Mouse (Mus musculus): ENCODE measurements around the gene Clrn3.
"Not testable (repeated sequence)": the region's sequence is repeated elsewhere in the genome, so short reads cannot be mapped to it uniquely, and the experiment has no call there.

The Clrn3 gene

GRCm38 (mm10) chr7:135535908-135536307, 7.5 kb upstream of the Clrn3 start:
- no peak for DNase-seq (ENCODE audit: low read depth)

DNA sequence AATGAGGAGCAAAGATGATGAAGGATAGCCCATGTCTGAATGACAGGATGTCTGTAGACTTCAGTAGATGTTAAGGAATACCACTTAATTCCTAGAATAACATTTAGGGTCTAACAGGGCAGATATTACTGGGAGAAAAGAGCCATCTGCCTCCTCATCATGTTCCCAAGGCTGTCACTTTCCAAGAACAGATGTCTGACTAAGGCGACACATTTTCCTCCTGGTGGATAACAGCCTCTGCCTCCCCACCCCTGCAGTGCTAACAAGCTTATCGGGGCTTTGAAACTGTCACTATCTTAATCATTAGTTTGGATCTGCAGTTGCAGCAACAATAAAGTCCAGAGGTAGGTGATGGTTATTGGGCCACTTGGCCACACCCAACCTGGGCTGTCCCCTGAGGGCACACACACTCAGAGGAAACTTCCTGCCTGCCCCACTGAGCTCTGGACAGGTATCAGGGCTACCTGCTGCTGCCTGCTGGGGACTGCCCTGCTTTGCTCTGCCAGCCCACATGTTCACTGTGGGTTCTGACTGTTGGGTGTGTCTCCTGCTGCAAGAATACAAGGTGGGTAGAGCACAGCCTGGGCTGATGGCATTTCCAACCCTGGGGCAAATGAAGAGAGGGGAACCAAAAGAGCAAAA, 6.2 kb upstream of the Clrn3 start:
- DNase-seq (ENCODE audit: low read depth): no peak

DNA sequence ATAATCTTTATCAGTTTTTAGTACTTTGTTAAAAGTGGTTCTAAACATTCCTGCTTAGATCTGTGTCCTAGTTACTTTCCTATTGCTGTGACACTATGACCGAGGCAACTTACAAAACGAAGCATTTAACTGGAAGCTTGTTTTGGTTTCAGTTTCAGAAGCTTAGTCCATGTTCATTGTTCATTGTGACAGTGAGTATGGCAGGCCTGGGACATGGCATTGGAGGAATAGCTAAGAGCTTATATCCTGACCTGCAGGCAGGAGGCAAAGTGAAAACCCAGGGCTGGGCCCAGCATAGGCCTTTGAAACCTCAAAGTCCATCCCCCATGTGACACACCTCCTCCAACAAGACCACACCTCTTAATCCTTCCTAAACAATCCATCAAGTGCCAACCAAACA, 614 bp upstream of the Clrn3 start:
- no peak for DNase-seq (ENCODE audit: low read depth)

DNA sequence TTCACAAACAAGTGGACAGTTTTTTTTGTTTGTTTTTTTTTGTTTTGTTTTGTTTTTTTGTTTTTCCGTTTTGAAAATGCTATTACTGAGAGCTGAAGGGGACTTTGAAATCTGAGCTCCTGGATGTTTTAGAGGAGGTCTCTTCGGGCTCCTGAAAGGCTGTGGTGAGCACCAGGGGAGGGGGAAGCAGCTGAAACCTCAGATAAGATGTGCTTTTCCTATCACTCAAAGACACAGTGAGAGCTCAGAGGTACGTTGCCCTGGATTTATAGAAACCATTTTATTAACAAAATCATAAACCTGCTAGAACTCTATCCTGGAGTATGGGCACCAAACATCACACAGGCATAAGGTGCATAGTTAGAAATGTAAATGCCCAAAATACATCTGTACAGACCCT, 1.3 kb downstream of the Clrn3 start:
- no peak for DNase-seq (ENCODE audit: low read depth)

GRCm38 (mm10) chr7:135526574-135527152, 1.8 kb downstream of the Clrn3 start:
- no peak for DNase-seq (ENCODE audit: low read depth)

- DNase-seq (ENCODE audit: low read depth): no peak
These were observed 4.0 kb downstream of the Clrn3 start for GRCm38 (mm10) chr7:135524424-135524967.

DNA sequence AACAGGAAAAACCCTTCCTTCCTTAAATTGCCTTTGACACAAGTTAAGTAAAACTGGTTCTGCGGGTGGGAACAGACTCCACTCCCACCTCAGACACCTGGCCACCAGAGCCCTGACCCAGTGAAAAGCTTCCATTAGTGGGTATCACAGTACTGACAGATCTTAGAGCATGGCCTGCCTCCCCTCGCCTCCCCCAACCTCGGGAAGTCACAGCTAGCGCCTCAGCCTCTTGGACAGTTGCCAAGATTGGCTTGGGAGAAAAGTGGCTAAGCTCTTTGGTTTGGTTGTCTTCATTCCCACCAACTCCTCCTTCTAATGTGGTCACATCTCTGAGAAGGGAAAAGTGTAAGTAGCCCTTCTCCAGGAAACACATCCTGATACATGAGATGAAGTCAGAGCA, 4.5 kb downstream of the Clrn3 start:
- no peak for DNase-seq (ENCODE audit: low read depth)

DNA sequence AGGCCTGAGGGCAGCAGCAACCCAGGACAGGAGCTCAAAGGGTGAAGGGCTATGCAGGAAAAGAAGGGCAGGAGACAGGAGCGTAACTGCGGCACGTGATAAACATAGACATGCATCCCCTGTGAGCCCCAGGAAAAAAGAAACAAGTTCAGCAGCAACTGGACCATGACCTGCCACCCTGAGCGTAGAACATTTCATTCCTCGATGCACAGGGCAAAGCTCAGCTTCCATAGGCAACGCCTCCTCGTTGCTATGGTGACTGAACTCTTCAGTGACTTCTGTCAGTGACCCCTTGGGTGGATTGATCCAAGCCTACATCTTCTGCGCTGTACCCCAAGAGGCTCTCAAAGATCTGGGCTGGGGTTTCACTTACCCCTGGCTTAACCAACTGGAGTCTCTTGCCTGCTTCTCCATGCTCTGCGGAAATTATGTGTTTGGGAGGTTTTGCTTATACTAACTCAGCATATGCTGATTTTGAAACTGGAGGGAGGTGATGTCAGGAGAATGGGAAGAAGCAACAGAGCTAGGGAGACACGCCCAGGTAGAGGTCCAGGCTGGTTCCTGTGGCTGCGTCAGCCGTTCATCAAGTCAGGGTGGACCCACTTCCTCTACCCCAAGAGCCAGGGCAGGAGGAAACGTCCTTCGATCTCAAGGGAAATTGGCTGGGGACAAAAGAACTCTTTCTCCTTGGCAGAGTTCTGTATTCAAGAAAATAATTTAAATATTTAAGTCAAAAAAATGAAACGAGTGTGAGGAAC, 6.5 kb downstream of the Clrn3 start:
- no peak for DNase-seq (ENCODE audit: low read depth)

DNA sequence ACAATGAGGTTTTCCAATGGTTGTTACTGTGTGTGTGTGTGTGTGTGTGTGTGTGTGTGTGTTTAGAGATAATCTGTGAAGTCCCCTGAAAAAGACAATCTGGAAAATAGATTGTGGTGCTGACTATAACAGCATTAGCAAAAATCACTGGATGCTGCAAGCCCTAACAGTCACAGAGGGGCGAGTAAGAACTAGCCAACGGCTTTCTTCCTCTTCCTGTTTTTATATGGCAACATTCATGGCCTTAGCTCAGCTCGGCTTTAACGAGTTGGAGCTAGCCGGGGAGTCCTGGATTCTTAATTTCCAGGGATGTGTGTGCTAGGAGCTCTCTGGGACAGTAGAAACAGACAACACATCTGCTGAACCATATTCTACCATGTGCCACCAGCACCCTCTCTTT, 8.2 kb downstream of the Clrn3 start:
- no peak for DNase-seq (ENCODE audit: low read depth)

DNA sequence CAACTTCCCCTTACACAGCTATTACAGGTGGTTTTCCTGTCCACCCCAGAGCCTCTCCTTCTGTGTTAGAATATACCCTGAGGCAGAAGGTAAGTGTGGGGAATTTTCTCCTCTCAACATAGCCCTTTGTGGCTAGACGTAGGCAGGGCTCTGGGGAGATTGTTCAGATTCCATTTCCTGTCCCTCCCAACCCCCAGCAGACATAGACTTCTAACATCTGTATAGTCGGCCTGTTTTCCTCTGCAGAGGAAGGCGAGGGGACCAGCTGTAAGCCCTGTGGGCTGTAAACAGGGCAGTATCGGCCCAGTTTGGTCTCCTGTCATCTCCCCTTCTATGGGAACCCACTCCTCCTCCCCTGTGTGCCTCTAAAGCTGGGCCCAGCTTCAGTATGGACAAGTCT, 11.3 kb downstream of the Clrn3 start:
- no peak for DNase-seq (ENCODE audit: low read depth)

- DNase-seq (ENCODE audit: low read depth): no peak
These were observed 16.7 kb downstream of the Clrn3 start for GRCm38 (mm10) chr7:135511723-135512122.

DNA sequence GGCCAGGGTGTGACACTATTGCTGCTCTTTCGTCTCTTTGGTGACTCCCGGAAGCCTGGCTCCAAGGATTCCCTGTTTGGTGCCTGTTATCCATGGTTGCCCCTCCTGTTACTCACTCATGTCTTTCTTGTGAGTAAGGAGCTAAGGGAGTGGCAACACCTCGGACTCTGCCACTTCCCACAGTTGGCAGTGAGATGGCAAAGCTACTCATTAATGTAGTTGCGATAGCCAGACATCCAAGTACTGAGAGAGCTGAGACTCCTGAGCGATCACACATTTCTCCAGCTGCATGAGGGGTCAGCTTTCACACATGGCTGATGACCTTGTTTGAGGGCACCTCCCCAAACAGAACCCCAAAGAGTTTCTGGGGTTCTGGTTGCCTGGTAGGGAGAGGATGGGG, 18.0 kb downstream of the Clrn3 start:
- DNase-seq (ENCODE audit: low read depth): no peak

DNA sequence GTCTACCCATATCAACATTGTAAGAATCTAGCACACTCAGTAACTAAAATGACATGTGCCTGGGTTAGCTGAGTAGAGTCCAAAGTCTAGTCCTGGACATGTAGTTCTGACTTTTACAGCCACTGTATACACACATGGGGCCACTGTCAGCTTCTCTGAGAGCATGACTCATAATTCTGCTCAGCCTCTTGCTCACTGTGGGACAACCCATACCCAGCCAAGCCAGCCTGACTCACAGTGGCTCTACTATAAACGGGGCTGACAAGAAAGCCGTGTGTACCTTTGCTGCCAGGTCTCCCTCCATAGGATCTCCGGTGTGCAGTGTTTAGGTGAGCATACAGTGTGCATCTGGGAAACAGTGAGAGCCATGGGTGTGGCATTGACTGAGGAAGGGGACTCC, 19.2 kb downstream of the Clrn3 start:
- DNase-seq (ENCODE audit: low read depth): no peak

- DNase-seq (ENCODE audit: low read depth): no peak
These were observed 19.9 kb downstream of the Clrn3 start for GRCm38 (mm10) chr7:135508602-135509001.

GRCm38 (mm10) chr7:135506506-135506905, 21.9 kb downstream of the Clrn3 start:
- DNase-seq (ENCODE audit: low read depth): not testable (repeated sequence)

DNA sequence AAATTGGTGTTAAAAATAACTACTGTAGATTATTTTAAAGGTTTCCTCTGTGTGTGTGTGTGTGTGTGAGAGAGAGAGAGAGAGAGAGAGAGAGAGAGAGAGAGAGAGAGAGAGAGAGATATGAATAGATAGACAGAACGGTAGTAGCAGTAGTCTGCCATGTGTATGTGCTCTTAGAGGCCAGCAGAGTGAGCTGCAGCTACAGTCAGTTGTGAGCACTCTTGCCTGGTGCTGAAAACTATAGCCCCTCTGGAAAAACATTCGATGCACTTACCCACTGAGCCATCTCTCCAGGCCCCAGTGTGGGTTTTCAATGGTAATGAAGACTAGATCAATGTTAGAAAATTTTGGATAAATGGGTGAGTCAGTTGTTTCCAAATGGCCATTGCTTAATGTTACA, 29.1 kb downstream of the Clrn3 start:
- no peak for DNase-seq (ENCODE audit: low read depth)

DNA sequence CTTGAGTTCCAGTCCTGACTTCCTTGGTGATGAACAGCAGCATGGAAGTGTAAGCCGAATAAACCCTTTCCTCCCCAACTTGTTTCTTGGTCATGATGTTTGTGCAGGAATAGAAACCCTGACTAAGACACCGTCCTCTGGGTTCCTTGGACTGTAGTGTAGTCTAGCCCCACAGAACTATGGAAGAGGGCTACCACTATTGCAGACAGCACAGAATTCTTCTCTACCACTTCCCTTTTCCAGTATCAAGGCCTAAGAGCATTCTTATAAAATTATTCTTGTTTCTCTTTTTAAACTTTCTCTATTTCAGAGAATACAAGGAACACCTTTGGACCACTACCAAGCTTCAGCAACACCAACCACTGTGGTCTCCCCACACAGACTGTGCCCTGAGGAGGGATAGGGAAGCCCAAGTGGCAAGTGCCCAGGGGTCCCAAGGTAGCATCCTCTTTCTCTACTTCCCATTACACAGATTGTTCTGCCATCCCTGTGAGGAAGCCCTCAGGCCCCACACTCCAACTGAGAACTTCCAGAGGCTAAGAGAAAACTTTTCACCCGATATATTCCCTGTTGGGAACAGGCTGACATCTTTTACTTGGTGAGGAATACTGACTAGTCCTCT, 29.8 kb downstream of the Clrn3 start:
- DNase-seq (ENCODE audit: low read depth): no peak

- DNase-seq (ENCODE audit: low read depth): no peak
These were observed 33.2 kb downstream of the Clrn3 start for GRCm38 (mm10) chr7:135495303-135495702.

DNA sequence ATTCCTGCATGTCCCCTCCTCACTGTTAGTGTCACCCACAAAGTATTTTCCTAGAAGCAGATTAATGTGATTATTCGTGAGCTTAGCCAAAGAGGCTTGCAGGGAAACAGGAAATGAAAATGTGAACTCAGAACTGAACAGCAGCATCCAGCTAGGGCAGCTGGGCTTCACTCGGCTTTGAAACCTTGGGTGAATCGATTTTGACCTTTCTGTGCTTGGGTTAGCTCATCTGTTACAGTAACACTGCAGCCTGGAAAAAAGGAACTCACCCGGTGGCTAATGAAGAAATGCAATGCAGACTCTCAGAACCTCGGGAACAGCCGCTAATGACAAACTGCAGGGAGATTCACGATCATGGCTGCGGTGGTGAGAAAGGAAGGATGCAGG, 38.0 kb downstream of the Clrn3 start:
- no peak for DNase-seq (ENCODE audit: low read depth)

DNA sequence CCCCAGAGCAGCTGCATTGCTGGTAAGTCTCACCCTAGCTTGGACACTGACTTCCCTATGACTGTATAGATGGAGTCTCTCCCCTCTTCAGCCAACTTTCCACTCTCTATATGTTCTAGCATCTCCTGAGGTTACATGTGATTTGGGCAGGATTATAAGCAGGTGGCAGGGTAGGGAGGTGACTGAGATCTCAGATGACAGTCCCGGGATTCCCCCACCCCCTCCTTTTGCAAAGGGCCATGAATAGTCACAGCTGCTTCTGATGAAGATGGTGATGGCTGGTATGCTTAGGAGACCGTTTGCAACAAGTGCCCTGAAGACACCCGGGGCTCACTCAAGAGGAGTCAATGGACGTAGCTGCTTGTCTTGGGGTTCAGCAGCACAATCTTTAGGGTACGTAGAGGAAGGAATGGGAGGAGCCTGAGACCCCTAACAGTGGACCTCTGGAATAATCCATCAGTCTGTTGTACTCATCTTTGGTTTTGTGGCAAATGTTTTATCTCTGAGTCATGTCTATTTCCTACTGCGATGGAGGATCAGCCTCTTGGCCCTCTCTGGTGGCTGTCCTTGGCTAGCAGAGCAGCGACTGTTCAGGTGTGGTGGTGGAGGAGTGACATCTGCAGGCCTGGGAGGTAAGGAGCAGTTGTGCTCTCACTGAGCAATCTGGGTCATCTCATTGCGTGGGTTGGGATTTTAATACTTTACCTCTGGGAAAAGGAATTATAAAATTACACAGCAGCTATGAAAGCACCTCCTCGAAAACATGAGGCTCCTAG, 38.5 kb downstream of the Clrn3 start:
- no peak for DNase-seq (ENCODE audit: low read depth)

GRCm38 (mm10) chr7:135488214-135488810, 40.1 kb downstream of the Clrn3 start:
- no peak for DNase-seq (ENCODE audit: low read depth)

- DNase-seq (ENCODE audit: low read depth): peak; percentile 59
These were observed 41.0 kb downstream of the Clrn3 start for GRCm38 (mm10) chr7:135487423-135487822.

Data from c-Kit-positive CD71-negative TER-119-negative erythroid progenitor cells, embryonic 14.5 days (primary cell).